ENCODE assay signal across 8 mouse cellular contexts in the genomic region with DNA sequence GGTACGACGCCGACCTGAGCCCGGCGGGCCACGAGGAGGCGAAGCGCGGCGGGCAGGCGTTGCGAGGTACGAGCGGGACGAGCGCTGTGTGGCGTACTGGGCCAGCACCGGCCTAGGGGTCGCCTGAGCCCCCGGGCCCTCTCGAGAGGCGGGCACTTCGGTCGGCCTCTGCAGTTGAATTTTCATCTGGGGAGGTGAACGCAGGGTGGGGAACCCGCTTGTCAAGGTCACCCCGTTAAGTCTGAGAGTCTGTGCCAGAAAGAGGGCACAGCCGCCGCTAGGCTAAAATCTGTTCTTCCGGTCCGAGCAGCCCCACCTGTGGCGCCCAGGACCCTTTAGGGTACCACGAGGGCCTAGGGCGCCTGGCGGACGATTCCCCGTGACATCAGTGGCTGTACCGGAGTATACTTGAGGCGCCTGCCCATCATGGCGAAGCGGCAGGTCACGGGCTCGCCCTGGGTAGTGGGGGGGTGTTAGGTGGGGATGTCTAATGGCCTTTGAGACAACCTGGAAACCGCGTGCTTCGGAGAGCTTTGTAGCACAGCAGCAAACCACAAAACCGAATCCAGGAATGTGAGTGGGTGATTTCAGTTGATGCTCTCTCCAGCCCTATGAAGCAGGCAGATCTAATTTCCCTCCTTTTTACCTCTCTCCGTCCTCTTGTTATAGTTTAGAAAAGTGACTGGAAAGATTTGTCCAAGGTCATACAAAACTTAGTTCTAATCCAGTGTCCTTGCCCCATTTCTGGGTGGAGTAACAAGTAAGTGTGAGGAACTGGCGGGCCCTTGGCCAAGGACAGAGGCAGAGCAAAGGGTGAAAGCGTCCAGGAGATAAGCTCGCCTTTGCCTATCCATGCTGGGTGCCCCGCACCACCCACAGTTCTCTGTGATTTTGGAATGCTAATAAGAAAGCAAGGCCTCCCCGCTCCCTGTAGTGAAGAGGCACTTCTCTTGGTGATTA. TPM values are rescaled to one million over a fixed set of nuclear protein-coding genes. Genes with fewer than 3 reads are reported as not detected.
DNase-seq lines count a peak whose midpoint lies in the region; ATAC-seq and TF ChIP-seq lines count a peak whose summit lies in the region.

No protein-coding gene starts in this region.

- H3K4me1 ChIP-seq in spleen, adult 2 months (ENCODE audit: control insufficient read depth, insufficient read depth, insufficient read length): peaks cover 2% of the 10 kb centered on the region; the same call in 1 of the 2 replicates
- no peaks in the 10 kb centered on the region for H3K4me1 ChIP-seq in cerebellum, adult 2 months (ENCODE audit: control insufficient read depth, insufficient read depth, low read length)
- peaks cover 16% of the 10 kb centered on the region for H3K4me1 ChIP-seq in hindbrain, postnatal 0 days (ENCODE audit: insufficient read depth, low read length)
- peaks cover 19% of the 10 kb centered on the region for H3K4me1 ChIP-seq in limb, embryonic 12.5 days (replicated peaks)
- peaks cover 23% of the 10 kb centered on the region for H3K4me1 ChIP-seq in midbrain, embryonic 15.5 days
- H3K4me1 ChIP-seq in stomach, embryonic 16.5 days (ENCODE audit: control insufficient read depth, insufficient read depth, low read length): peaks cover 24% of the 10 kb centered on the region

- no peaks in the 10 kb centered on the region for H3K9me3 ChIP-seq in hindbrain, postnatal 0 days (ENCODE audit: low read length)
- H3K9me3 ChIP-seq in limb, embryonic 12.5 days: no peaks in the 10 kb centered on the region
- H3K9me3 ChIP-seq in midbrain, embryonic 15.5 days: no peaks in the 10 kb centered on the region
- no peaks in the 10 kb centered on the region for H3K9me3 ChIP-seq in stomach, embryonic 16.5 days (replicated peaks; ENCODE audit: control insufficient read depth, low read length)

- TF ChIP-seq POLR2A in spleen, adult 2 months (IDR thresholded peaks at IDR 0.05; ENCODE audit: low read depth, low read length): no peak
- no peak for TF ChIP-seq POLR2A in cerebellum, adult 2 months (IDR thresholded peaks at IDR 0.05; ENCODE audit: borderline replicate concordance, insufficient read depth, low read length)

- DNase-seq in spleen, adult 2 months (ENCODE audit: low read depth in 1 of 2, low spot score in 2 of 2): peak in 1 of 2 experiments; percentile 42
- DNase-seq in spleen, adult 12 weeks (ENCODE audit: low spot score): no peak
- peak; percentile 62 to 66 for DNase-seq in cerebellum, adult 2 months
- peak; percentile 31 for DNase-seq in gastrocnemius, adult 18-20 months (ENCODE audit: low spot score)
- DNase-seq in hindbrain, postnatal 0 days (ENCODE audit: low spot score): peak; percentile 38

- peak overlapping the region; percentile 70 for H3K4me3 ChIP-seq in spleen, adult 2 months (ENCODE audit: extremely low read depth, insufficient read depth, insufficient read length)
- H3K4me3 ChIP-seq in cerebellum, adult 2 months (replicated peaks; ENCODE audit: insufficient read depth, low read depth, low read length): peak overlapping the region; percentile 100
- peak overlapping the region; percentile 78 for H3K4me3 ChIP-seq in hindbrain, postnatal 0 days (ENCODE audit: low read length)
- peak overlapping the region; percentile 93 for H3K4me3 ChIP-seq in limb, embryonic 12.5 days (replicated peaks)
- H3K4me3 ChIP-seq in midbrain, embryonic 15.5 days: peak overlapping the region; percentile 64
- H3K4me3 ChIP-seq in stomach, embryonic 16.5 days (replicated peaks; ENCODE audit: low read length): peak overlapping the region; percentile 100

- peak overlapping the region; percentile 83 for H3K4me2 ChIP-seq in hindbrain, postnatal 0 days (ENCODE audit: low read depth, low read length)
- peak overlapping the region; percentile 93 for H3K4me2 ChIP-seq in limb, embryonic 12.5 days
- peak overlapping the region; percentile 88 for H3K4me2 ChIP-seq in midbrain, embryonic 15.5 days
- H3K4me2 ChIP-seq in stomach, embryonic 16.5 days (ENCODE audit: low read depth, low read length): peak overlapping the region; percentile 82

- no peak for TF ChIP-seq CTCF in spleen, adult 2 months (IDR thresholded peaks at IDR 0.05; ENCODE audit: extremely low read depth, insufficient read depth, insufficient read length, insufficient replicate concordance)
- TF ChIP-seq CTCF in cerebellum, adult 2 months (IDR thresholded peaks at IDR 0.05; ENCODE audit: borderline replicate concordance, insufficient read depth, low read depth, low read length): no peak
- no peak for TF ChIP-seq CTCF in hindbrain, postnatal 0 days (IDR thresholded peaks at IDR 0.05; ENCODE audit: low read depth)

- peak overlapping the region; percentile 74 for H3K27ac ChIP-seq in spleen, adult 2 months (ENCODE audit: insufficient read depth, low read length)
- H3K27ac ChIP-seq in cerebellum, adult 2 months (ENCODE audit: insufficient read depth, low read length): peak overlapping the region; percentile 79
- peak overlapping the region; percentile 82 for H3K27ac ChIP-seq in hindbrain, postnatal 0 days
- peak overlapping the region; percentile 94 for H3K27ac ChIP-seq in limb, embryonic 12.5 days
- H3K27ac ChIP-seq in midbrain, embryonic 15.5 days: peak overlapping the region; percentile 86
- peak overlapping the region; percentile 92 for H3K27ac ChIP-seq in stomach, embryonic 16.5 days (ENCODE audit: low read length)

- peak overlapping the region; percentile 79 for H3K9ac ChIP-seq in hindbrain, postnatal 0 days (replicated peaks; ENCODE audit: low read length)
- H3K9ac ChIP-seq in limb, embryonic 12.5 days (replicated peaks): peak overlapping the region; percentile 91
- H3K9ac ChIP-seq in midbrain, embryonic 15.5 days: peak overlapping the region; percentile 68
- H3K9ac ChIP-seq in stomach, embryonic 16.5 days (ENCODE audit: low read length): peak overlapping the region; percentile 100

- no peaks in the 10 kb centered on the region for H3K27me3 ChIP-seq in spleen, adult 2 months (ENCODE audit: control insufficient read depth, insufficient read depth, low read length)
- no peaks in the 10 kb centered on the region for H3K27me3 ChIP-seq in cerebellum, adult 2 months (ENCODE audit: control insufficient read depth, insufficient read depth, low read length)
- H3K27me3 ChIP-seq in hindbrain, postnatal 0 days (ENCODE audit: insufficient read depth, low read length): no peaks in the 10 kb centered on the region
- no peaks in the 10 kb centered on the region for H3K27me3 ChIP-seq in limb, embryonic 12.5 days
- no peaks in the 10 kb centered on the region for H3K27me3 ChIP-seq in midbrain, embryonic 15.5 days (replicated peaks)
- no peaks in the 10 kb centered on the region for H3K27me3 ChIP-seq in stomach, embryonic 16.5 days (ENCODE audit: control insufficient read depth, insufficient read depth, low read length)

- H3K36me3 ChIP-seq in spleen, adult 2 months (ENCODE audit: control insufficient read depth, insufficient read depth, low read length): peaks cover 11% of the 10 kb centered on the region
- peaks cover 17% of the 10 kb centered on the region for H3K36me3 ChIP-seq in hindbrain, postnatal 0 days (ENCODE audit: insufficient read depth, low read length)
- peaks cover 24% of the 10 kb centered on the region for H3K36me3 ChIP-seq in limb, embryonic 12.5 days
- peaks cover 15% of the 10 kb centered on the region for H3K36me3 ChIP-seq in midbrain, embryonic 15.5 days (replicated peaks)
- H3K36me3 ChIP-seq in stomach, embryonic 16.5 days (ENCODE audit: control insufficient read depth, insufficient read depth, low read length): peaks cover 13% of the 10 kb centered on the region; the same call in 1 of the 2 replicates

- ATAC-seq in hindbrain, postnatal 0 days: peak; percentile 46
- peak; percentile 75 for ATAC-seq in limb, embryonic 12.5 days (ENCODE audit: insufficient number of reproducible peaks, insufficient read depth, low FRiP score, low TSS enrichment, low read depth)
- peak; percentile 88 for ATAC-seq in midbrain, embryonic 15.5 days (replicated peaks)
- peak; percentile 34 for ATAC-seq in stomach, embryonic 16.5 days (ENCODE audit: insufficient read depth, low FRiP score)

- 1% methylated on average over 53 of the region's 53 CpGs for WGBS in spleen, adult 2 months
- under 1% methylated on average over 53 of the region's 53 CpGs for whole genome bisulfite sequencing in cerebellum, adult 2 months
- under 1% methylated on average over 53 of the region's 53 CpGs for WGBS in hindbrain, postnatal 0 days
- WGBS in limb, embryonic 12.5 days: under 1% methylated on average over 53 of the region's 53 CpGs
- WGBS in midbrain, embryonic 15.5 days: under 1% methylated on average over 53 of the region's 53 CpGs
- WGBS in stomach, embryonic 16.5 days: under 1% methylated on average over 53 of the region's 53 CpGs

RNA-seq across cellular contexts. Expression of gene Pgam1, which starts 0.7 kb away (rescaled TPM):
- 62.8 and 96.9 TPM in 2 replicates for polyA plus RNA-seq in spleen, adult 2 months (2012; rRNA removed)
- polyA plus RNA-seq in cerebellum, adult 2 months (2012; rRNA removed): 858 and 879 TPM in 2 replicates
- total RNA-seq in gastrocnemius, adult 18-20 months (2021): 10 to 100 TPM; 15.0 to 26.3 TPM
- 539 and 558 TPM in 2 replicates for total RNA-seq in hindbrain, postnatal 0 days (2014; rRNA removed)
- polyA plus RNA-seq in hindbrain, postnatal 0 days (2015; fragmentation: Nextera tagmentation; extraction: Ambion mirVana): 629 and 638 TPM in 2 replicates
- 636 and 656 TPM in 2 replicates for polyA plus RNA-seq in limb, embryonic 12.5 days (2016; fragmentation: Nextera tagmentation; extraction: Ambion mirVana)
- 484 and 515 TPM in 2 replicates for polyA plus RNA-seq in midbrain, embryonic 15.5 days (2015; fragmentation: Nextera tagmentation; extraction: Ambion mirVana)
- 706 and 744 TPM in 2 replicates for polyA plus RNA-seq in stomach, embryonic 16.5 days (2015; fragmentation: Nextera tagmentation; extraction: Ambion mirVana)

RNA-seq across cellular contexts. Expression of gene Rrp12, which starts 16.4 kb away (rescaled TPM):
- 7.0 and 9.2 TPM in 2 replicates for polyA plus RNA-seq in spleen, adult 2 months (2012; rRNA removed)
- 15.1 and 16.4 TPM in 2 replicates for polyA plus RNA-seq in cerebellum, adult 2 months (2012; rRNA removed)
- 10 to 100 TPM; 31.0 to 31.2 TPM for total RNA-seq in gastrocnemius, adult 18-20 months (2021)
- 19.2 and 21.9 TPM in 2 replicates for total RNA-seq in hindbrain, postnatal 0 days (2014; rRNA removed)
- 11.9 and 12.3 TPM in 2 replicates for polyA plus RNA-seq in hindbrain, postnatal 0 days (2015; fragmentation: Nextera tagmentation; extraction: Ambion mirVana)
- polyA plus RNA-seq in limb, embryonic 12.5 days (2016; fragmentation: Nextera tagmentation; extraction: Ambion mirVana): 22.8 and 23.2 TPM in 2 replicates
- 16.7 and 18.5 TPM in 2 replicates for polyA plus RNA-seq in midbrain, embryonic 15.5 days (2015; fragmentation: Nextera tagmentation; extraction: Ambion mirVana)
- 15.4 and 15.9 TPM in 2 replicates for polyA plus RNA-seq in stomach, embryonic 16.5 days (2015; fragmentation: Nextera tagmentation; extraction: Ambion mirVana)

RNA-seq across cellular contexts. Expression of gene Exosc1, which starts 20.8 kb away (rescaled TPM):
- polyA plus RNA-seq in spleen, adult 2 months (2012; rRNA removed): 10.5 and 11.0 TPM in 2 replicates
- 25.6 and 26.3 TPM in 2 replicates for polyA plus RNA-seq in cerebellum, adult 2 months (2012; rRNA removed)
- total RNA-seq in gastrocnemius, adult 18-20 months (2021): 10 to 100 TPM; 19.9 to 20.1 TPM
- total RNA-seq in hindbrain, postnatal 0 days (2014; rRNA removed): 13.5 and 21.1 TPM in 2 replicates
- polyA plus RNA-seq in hindbrain, postnatal 0 days (2015; fragmentation: Nextera tagmentation; extraction: Ambion mirVana): 64.8 and 69.4 TPM in 2 replicates
- polyA plus RNA-seq in limb, embryonic 12.5 days (2016; fragmentation: Nextera tagmentation; extraction: Ambion mirVana): 78.5 and 81.9 TPM in 2 replicates
- 53.1 and 61.1 TPM in 2 replicates for polyA plus RNA-seq in midbrain, embryonic 15.5 days (2015; fragmentation: Nextera tagmentation; extraction: Ambion mirVana)
- 63.0 and 64.4 TPM in 2 replicates for polyA plus RNA-seq in stomach, embryonic 16.5 days (2015; fragmentation: Nextera tagmentation; extraction: Ambion mirVana)

RNA-seq across cellular contexts. Expression of gene Zdhhc16, which starts 20.9 kb away (rescaled TPM):
- polyA plus RNA-seq in spleen, adult 2 months (2012; rRNA removed): 68.0 and 74.0 TPM in 2 replicates
- polyA plus RNA-seq in cerebellum, adult 2 months (2012; rRNA removed): 60.9 and 70.4 TPM in 2 replicates
- 10 to 100 TPM; 17.4 to 20.2 TPM for total RNA-seq in gastrocnemius, adult 18-20 months (2021)
- total RNA-seq in hindbrain, postnatal 0 days (2014; rRNA removed): 65.1 and 73.7 TPM in 2 replicates
- polyA plus RNA-seq in hindbrain, postnatal 0 days (2015; fragmentation: Nextera tagmentation; extraction: Ambion mirVana): 81.9 and 89.4 TPM in 2 replicates
- polyA plus RNA-seq in limb, embryonic 12.5 days (2016; fragmentation: Nextera tagmentation; extraction: Ambion mirVana): 87.6 and 93.2 TPM in 2 replicates
- polyA plus RNA-seq in midbrain, embryonic 15.5 days (2015; fragmentation: Nextera tagmentation; extraction: Ambion mirVana): 88.0 and 91.9 TPM in 2 replicates
- polyA plus RNA-seq in stomach, embryonic 16.5 days (2015; fragmentation: Nextera tagmentation; extraction: Ambion mirVana): 76.2 and 76.6 TPM in 2 replicates

Comparison
In these comparisons a context has a peak if more than half of its experiments do, and no peak if none do; other contexts are left out.
1. ATAC-seq: peak in every context shown above with its lines; median percentile 88 in midbrain, embryonic 15.5 days; 75 in limb, embryonic 12.5 days; 46 in hindbrain, postnatal 0 days; 34 in stomach, embryonic 16.5 days.